Mouse (Mus musculus): ENCODE data around the gene Fbxl17. TPM values are rescaled to one million over a fixed set of nuclear protein-coding genes. Genes with fewer than 3 reads are reported as not detected.

The Fbxl17 gene
- total and polyA plus RNA-seq, 3 experiments = 5.0 to 9.7 TPM; not detected in 1

DNA sequence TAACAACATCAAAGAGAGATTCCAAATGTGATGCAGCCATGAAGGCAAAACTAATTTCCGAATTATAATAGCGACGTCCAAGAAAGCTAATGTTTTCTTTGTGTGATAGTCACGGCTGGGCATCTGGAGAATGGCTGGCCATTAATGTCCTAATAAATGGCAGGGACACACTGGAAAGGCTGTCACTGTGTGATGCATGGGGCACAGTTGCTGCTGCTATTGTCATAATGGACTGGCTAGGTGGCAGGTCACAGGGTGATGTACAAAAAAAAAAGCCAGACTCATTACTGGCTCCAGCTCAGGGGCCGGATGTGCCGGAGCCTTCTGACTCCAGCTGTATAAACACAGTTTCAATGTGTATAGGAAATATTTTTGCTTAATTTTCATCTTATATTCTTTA lies 341.9 kb downstream of the Fbxl17 start:
- TF ChIP-seq ELF1 (IDR thresholded peaks at IDR 0.05; ENCODE audit: low read depth, low read length) (no peak), ZMIZ1 (IDR thresholded peaks at IDR 0.05; ENCODE audit: low read depth, low read length) (no peak), NRF1 (IDR thresholded peaks at IDR 0.05; ENCODE audit: insufficient read depth, low read depth, low read length, poor library complexity, severe bottlenecking) (no peak), EP300 (IDR thresholded peaks at IDR 0.05; ENCODE audit: low read depth in 1 of 2, low read length in 2 of 2) (no peak), MAZ (IDR thresholded peaks at IDR 0.05; ENCODE audit: low read depth, low read length) (no peak), E2F4 (IDR thresholded peaks at IDR 0.05; ENCODE audit: borderline replicate concordance, low read depth, low read length) (no peak), ZC3H11A (IDR thresholded peaks at IDR 0.05; ENCODE audit: low read depth, low read length) (no peak), POLR2AphosphoS2 (IDR thresholded peaks at IDR 0.05; ENCODE audit: low read length) (no peak), TCF12 (IDR thresholded peaks at IDR 0.05; ENCODE audit: low read depth, low read length) (no peak), MYC (IDR thresholded peaks at IDR 0.05; ENCODE audit: low read depth, low read length) (no peak), TAL1 (IDR thresholded peaks at IDR 0.05; ENCODE audit: low read length) (no peak), MAX (IDR thresholded peaks at IDR 0.05; ENCODE audit: low read length) (no peak), MEF2A (IDR thresholded peaks at IDR 0.05; ENCODE audit: extremely low read depth, insufficient replicate concordance, low read depth, low read length, poor library complexity, severe bottlenecking) (no peak), GATA1 (IDR thresholded peaks at IDR 0.05; ENCODE audit: low read depth, low read length) (no peak), RCOR1 (IDR thresholded peaks at IDR 0.05; ENCODE audit: low read depth, low read length) (no peak), SIN3A (IDR thresholded peaks at IDR 0.05; ENCODE audit: low read length) (no peak), TBP (IDR thresholded peaks at IDR 0.05; ENCODE audit: low read depth, low read length) (no peak), SMC3 (IDR thresholded peaks at IDR 0.05; ENCODE audit: low read depth, low read length) (no peak), JUND (IDR thresholded peaks at IDR 0.05; ENCODE audit: low read depth, low read length) (no peak)
- peaks cover 0 to 2% of the 10 kb centered on the region in 2 experiments; a peak in 1 of 4 replicates for H3K36me3 ChIP-seq (ENCODE audit: control insufficient read depth in 1 of 2, insufficient read depth in 2 of 2, low read length in 2 of 2)
- no peak for DNase-seq (ENCODE audit: low read depth, low spot score)
- H3K9me3 ChIP-seq (replicated peaks; ENCODE audit: insufficient read depth, low read length) = no peaks in the 10 kb centered on the region
- no peaks in the 10 kb centered on the region for H3K27me3 ChIP-seq (ENCODE audit: control insufficient read depth in 1 of 2, insufficient read depth in 2 of 2, low read length in 2 of 2)
- H3K9ac ChIP-seq (ENCODE audit: control insufficient read depth, low read depth, low read length, poor library complexity, severe bottlenecking) = no peak overlapping the region
- H3K79me2 ChIP-seq (ENCODE audit: control insufficient read depth, insufficient read depth, low read length, poor library complexity) = no peaks in the 10 kb centered on the region
- peaks cover 0 to 5% of the 10 kb centered on the region in 2 experiments; a peak in 2 of 4 replicates for H3K4me1 ChIP-seq (ENCODE audit: control insufficient read depth in 1 of 2, insufficient read depth in 2 of 2, low read length in 2 of 2)
- H3K27ac ChIP-seq (ENCODE audit: control insufficient read depth, low read depth, low read length) = no peak overlapping the region
- no peak overlapping the region for H3K4me3 ChIP-seq (ENCODE audit: control insufficient read depth in 1 of 2, insufficient read depth in 1 of 2, low read depth in 2 of 2, low read length in 2 of 2)

- no peak overlapping the region for H3K9ac ChIP-seq (ENCODE audit: control insufficient read depth, low read depth, low read length, poor library complexity, severe bottlenecking)
- TF ChIP-seq GABPA (IDR thresholded peaks at IDR 0.05; ENCODE audit: low read depth, low read length) (no peak), NRF1 (IDR thresholded peaks at IDR 0.05; ENCODE audit: insufficient read depth, low read depth, low read length, poor library complexity, severe bottlenecking) (no peak), ETS1 (IDR thresholded peaks at IDR 0.05; ENCODE audit: low read depth, low read length) (no peak), GATA1 (IDR thresholded peaks at IDR 0.05; ENCODE audit: low read depth, low read length) (no peak), BHLHE40 (IDR thresholded peaks at IDR 0.05; ENCODE audit: borderline replicate concordance, low read depth, low read length) (no peak), UBTF (IDR thresholded peaks at IDR 0.05; ENCODE audit: borderline replicate concordance, insufficient read depth, low read depth, low read length) (no peak), JUND (IDR thresholded peaks at IDR 0.05; ENCODE audit: low read depth, low read length) (no peak), EP300 (IDR thresholded peaks at IDR 0.05; ENCODE audit: low read depth in 1 of 2, low read length in 2 of 2) (no peak), RAD21 (IDR thresholded peaks at IDR 0.05; ENCODE audit: low read depth, low read length) (no peak), MEF2A (IDR thresholded peaks at IDR 0.05; ENCODE audit: extremely low read depth, insufficient replicate concordance, low read depth, low read length, poor library complexity, severe bottlenecking) (no peak), CHD1 (IDR thresholded peaks at IDR 0.05; ENCODE audit: low read depth, low read length) (no peak)
- H3K4me3 ChIP-seq (ENCODE audit: control insufficient read depth in 1 of 2, insufficient read depth in 1 of 2, low read depth in 2 of 2, low read length in 2 of 2) = no peak overlapping the region
- no peak for DNase-seq (ENCODE audit: low read depth, low spot score)
- no peak overlapping the region for H3K27ac ChIP-seq (ENCODE audit: control insufficient read depth, low read depth, low read length)
- H3K36me3 ChIP-seq (ENCODE audit: control insufficient read depth in 1 of 2, insufficient read depth in 2 of 2, low read length in 2 of 2) = peaks cover 0 to 2% of the 10 kb centered on the region in 2 experiments; a peak in 1 of 4 replicates
- no peaks in the 10 kb centered on the region for H3K27me3 ChIP-seq (ENCODE audit: control insufficient read depth in 1 of 2, insufficient read depth in 2 of 2, low read length in 2 of 2)
- peaks cover 0 to 5% of the 10 kb centered on the region in 2 experiments; a peak in 2 of 4 replicates for H3K4me1 ChIP-seq (ENCODE audit: control insufficient read depth in 1 of 2, insufficient read depth in 2 of 2, low read length in 2 of 2)
- no peaks in the 10 kb centered on the region for H3K9me3 ChIP-seq (replicated peaks; ENCODE audit: insufficient read depth, low read length)
- no peaks in the 10 kb centered on the region for H3K79me2 ChIP-seq (ENCODE audit: control insufficient read depth, insufficient read depth, low read length, poor library complexity)
Measured at GRCm38 (mm10) chr17:63157019-63157418, 342.8 kb downstream of the Fbxl17 start.

Data from MEL (cell line).